Mouse (Mus musculus): Measurements from ENCODE around the gene Plin1. TPM values are rescaled to one million over a fixed set of nuclear protein-coding genes. Genes with fewer than 3 reads are reported as not detected.

Gene Plin1
- polyA plus RNA-seq, 1 experiment = not detected

DNA sequence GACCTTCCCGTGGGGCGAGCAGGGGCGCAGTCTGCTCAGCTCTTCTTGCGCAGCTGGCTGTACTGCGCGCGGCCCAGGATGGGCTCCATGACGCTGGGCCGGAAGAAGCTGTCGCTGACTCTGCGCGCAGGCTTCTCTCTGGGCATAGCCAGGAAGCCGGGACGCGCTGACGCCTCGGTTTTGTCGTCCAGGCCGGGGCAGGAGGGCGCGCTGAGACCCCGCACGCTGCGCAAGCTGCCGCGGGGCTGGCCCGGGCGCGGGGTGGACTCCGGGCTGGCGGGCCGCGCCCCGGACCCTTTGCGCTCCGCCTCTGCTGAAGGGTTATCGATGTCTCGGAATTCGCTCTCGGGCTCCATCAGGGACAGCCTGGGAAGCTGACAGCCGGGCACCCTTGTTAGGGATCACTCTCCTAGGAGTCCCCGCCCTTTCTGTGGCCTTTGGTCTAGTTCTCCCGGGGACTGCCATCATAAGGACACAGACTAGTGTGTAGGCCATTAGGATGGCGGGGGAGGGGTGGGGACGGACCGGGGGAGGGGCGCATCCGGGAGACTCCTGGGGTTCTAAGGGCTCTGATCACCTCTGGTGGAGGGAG lies 11.2 kb downstream of the Plin1 start:
- Histone ChIP-seq H3K9me3 (peaks cover 5% of the 10 kb centered on the region; the same call in 1 of the 2 replicates), H3K36me3 (replicated peaks; ENCODE audit: low read length) (no peaks in the 10 kb centered on the region), H3K4me1 (peaks cover 19% of the 10 kb centered on the region), H3K27me3 (replicated peaks) (peaks cover 74% of the 10 kb centered on the region), H3K4me3 (replicated peaks) (peak overlapping the region; percentile 92)
- TF ChIP-seq GATA1 (IDR thresholded peaks at IDR 0.05; ENCODE audit: borderline replicate concordance, low read length) = no peak
- TF ChIP-seq FLI1 (IDR thresholded peaks at IDR 0.05; ENCODE audit: low read length) = no peak

DNA sequence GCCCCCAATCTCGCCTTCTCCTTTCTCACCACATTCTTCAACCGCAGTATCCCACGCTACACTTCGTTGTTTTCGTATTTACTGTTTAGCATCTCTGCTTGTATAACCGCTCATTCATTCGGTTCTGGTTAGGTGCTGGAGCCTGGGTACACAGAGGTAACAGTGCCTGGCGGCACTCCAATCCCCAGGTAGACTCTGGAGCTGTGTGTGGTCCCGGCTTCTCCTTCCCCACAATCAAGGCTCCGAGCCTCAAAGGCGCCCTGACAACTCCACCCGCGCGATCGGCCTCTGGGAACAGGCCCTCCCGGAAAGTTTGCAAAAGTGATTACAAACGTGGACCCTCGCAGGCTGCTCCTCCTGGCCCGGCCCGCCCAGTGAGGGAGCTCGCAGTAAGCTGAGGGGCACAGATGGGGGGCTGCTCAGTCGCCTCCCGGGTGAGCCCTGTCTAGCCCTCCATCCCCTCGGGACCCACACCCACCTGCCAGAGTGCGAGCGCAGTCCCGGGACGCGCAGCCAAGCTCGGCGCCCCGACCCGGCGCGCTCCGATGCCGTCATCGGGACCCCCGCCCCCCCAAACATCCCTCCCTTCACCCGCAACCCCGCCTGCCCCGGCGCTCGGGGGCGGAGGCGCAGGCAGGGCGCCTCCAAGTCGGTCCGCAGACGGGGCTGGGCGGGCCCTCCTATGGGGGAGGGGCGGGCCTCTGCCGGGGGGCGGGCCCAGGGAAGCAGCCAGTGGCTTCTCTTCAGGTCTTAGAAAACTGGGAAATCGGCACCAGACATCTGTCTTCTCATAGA lies 17.3 kb downstream of the Plin1 start, which contains the start of gene Kif7:
Gene Kif7 (minus strand): TSS at position 534 of the 795 bp plus-strand sequence.
- TF ChIP-seq FLI1 (IDR thresholded peaks at IDR 0.05; ENCODE audit: low read length) (no peak), GATA1 (IDR thresholded peaks at IDR 0.05; ENCODE audit: borderline replicate concordance, low read length) (no peak)
- peak within 1 kb of the TSS; percentile 93 for H3K4me3 ChIP-seq (replicated peaks)
- peaks cover 23% of the 10 kb centered on the region for H3K4me1 ChIP-seq
- H3K27me3 ChIP-seq (replicated peaks) = peaks cover 76% of the 10 kb centered on the region
- no peaks in the 10 kb centered on the region for H3K36me3 ChIP-seq (replicated peaks; ENCODE audit: low read length)
- peaks cover 5% of the 10 kb centered on the region; the same call in 1 of the 2 replicates for H3K9me3 ChIP-seq

DNA sequence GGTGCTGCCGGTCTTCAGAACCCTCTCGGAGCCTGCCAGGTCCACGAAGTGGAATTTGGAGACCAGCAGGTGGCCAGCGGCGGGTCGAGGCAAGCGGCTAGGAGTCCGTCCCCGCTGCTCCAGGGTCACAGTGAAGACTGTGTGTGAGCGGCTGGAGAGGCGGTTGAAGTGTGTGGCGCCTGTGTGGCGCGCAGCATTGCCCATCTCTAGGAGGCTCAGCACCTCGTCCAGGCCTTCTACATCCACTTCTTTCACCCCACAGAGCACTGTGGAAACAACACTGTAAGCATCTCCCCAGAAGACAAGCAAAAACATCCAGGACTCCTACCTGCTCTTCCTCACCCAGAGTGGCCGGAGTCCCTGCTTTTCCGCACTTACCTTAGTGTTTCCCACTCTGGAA lies 21.9 kb downstream of the Plin1 start:
- Histone ChIP-seq H3K36me3 (replicated peaks; ENCODE audit: low read length) (no peaks in the 10 kb centered on the region), H3K4me1 (peaks cover 20% of the 10 kb centered on the region), H3K27me3 (replicated peaks) (peaks cover 78% of the 10 kb centered on the region), H3K4me3 (replicated peaks) (no peak overlapping the region), H3K9me3 (no peaks in the 10 kb centered on the region)
- no peak for TF ChIP-seq FLI1 (IDR thresholded peaks at IDR 0.05; ENCODE audit: low read length)
- no peak for TF ChIP-seq GATA1 (IDR thresholded peaks at IDR 0.05; ENCODE audit: borderline replicate concordance, low read length)

DNA sequence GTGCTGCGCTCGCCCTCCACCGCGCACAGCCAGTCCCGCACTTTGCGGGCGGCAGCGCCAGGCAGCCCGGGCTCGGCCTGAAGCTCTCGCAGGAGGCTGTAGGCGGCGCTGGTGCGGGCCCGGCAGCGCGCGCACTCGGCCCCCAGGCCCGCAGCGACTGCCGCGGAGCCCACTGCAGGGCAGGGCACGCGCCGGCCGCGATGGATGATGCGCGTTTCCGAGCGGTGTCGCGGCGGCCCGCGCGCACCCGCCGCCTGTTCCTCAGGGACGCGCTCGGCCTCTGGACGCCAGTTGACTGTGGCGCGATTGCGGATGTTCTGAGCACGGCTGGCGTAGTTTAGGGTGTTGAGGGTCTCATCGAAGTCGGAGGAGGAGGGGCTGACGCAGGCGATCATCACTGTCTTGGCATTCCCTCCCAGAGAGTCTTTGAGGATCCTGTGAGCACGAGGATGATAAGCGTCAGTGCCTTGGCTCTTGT lies 22.5 kb downstream of the Plin1 start:
- H3K9me3 ChIP-seq = no peaks in the 10 kb centered on the region
- H3K36me3 ChIP-seq (replicated peaks; ENCODE audit: low read length) = no peaks in the 10 kb centered on the region
- peaks cover 15% of the 10 kb centered on the region for H3K4me1 ChIP-seq
- H3K4me3 ChIP-seq (replicated peaks) = peak overlapping the region; percentile 67
- TF ChIP-seq GATA1 (IDR thresholded peaks at IDR 0.05; ENCODE audit: borderline replicate concordance, low read length) = no peak
- TF ChIP-seq FLI1 (IDR thresholded peaks at IDR 0.05; ENCODE audit: low read length) = no peak
- H3K27me3 ChIP-seq (replicated peaks) = peaks cover 75% of the 10 kb centered on the region

DNA sequence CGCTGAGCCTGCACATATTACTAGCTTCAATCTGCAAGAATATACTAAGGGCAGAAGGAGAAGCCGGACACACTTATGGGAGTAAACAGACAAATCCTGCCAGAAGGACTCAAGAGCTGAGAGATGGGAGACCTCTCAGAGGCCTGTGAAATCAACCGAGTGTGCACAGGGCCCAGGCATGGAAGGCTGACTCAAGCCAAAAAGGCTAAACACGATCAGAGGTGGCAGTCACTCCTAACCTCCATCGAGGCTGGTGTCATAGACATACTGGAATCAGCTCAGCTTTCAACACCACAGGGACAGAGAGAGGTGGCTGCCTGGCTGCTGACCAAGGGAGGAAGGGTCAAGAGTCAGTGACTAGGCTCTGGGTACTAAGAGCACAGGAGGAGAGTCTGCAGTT lies 27.5 kb downstream of the Plin1 start:
- TF ChIP-seq FLI1 (IDR thresholded peaks at IDR 0.05; ENCODE audit: low read length) (no peak), GATA1 (IDR thresholded peaks at IDR 0.05; ENCODE audit: borderline replicate concordance, low read length) (no peak)
- peaks cover 56% of the 10 kb centered on the region for H3K27me3 ChIP-seq (replicated peaks)
- no peak overlapping the region for H3K4me3 ChIP-seq (replicated peaks)
- H3K4me1 ChIP-seq = no peaks in the 10 kb centered on the region
- H3K9me3 ChIP-seq = no peaks in the 10 kb centered on the region
- peaks cover 14% of the 10 kb centered on the region for H3K36me3 ChIP-seq (replicated peaks; ENCODE audit: low read length)

DNA sequence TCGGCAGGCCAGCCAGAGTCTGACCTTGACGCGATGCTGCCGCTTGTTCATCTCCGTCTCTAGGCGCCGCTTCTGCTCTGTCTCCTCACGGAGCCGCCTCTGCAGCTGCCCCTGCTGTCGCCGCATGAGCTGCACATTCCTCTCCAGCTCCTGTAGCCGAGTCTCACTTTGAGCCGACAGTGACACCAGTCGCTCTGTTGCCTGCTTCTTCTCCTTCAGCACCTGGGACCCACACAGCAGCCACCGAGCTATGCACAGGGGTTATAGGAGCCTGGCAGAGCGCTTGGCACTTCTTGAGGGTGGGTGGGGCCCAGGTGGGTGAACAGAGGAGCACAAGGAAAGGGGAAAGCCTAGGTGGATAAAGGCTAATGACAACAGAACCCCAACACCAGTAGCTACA lies 29.9 kb downstream of the Plin1 start:
- Histone ChIP-seq H3K9me3 (no peaks in the 10 kb centered on the region), H3K4me3 (replicated peaks) (no peak overlapping the region), H3K27me3 (replicated peaks) (peaks cover 33% of the 10 kb centered on the region), H3K36me3 (replicated peaks; ENCODE audit: low read length) (peaks cover 39% of the 10 kb centered on the region), H3K4me1 (no peaks in the 10 kb centered on the region)
- no peak for TF ChIP-seq FLI1 (IDR thresholded peaks at IDR 0.05; ENCODE audit: low read length)
- no peak for TF ChIP-seq GATA1 (IDR thresholded peaks at IDR 0.05; ENCODE audit: borderline replicate concordance, low read length)

DNA sequence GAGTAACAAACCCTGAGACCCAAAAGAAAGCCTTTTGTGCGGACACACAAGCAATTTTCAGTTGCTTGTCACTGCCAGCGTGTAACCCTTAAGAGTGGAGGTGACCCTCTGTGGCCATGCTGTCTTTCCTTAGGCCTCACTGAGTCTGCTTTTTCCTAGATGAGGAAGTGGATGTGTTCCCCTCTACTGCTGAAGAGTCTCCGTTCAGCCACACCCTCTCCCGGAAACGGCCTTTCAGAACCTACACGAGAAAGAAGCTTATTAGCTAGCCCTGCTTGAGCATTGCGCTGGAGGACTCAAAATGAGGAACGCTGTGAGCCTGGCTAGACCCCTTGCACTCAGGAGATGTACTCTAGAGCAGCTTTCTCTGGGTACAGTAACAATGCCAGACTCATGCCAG lies 36.2 kb downstream of the Plin1 start:
- no peaks in the 10 kb centered on the region for H3K4me1 ChIP-seq
- H3K9me3 ChIP-seq = no peaks in the 10 kb centered on the region
- no peaks in the 10 kb centered on the region for H3K27me3 ChIP-seq (replicated peaks)
- no peak for TF ChIP-seq GATA1 (IDR thresholded peaks at IDR 0.05; ENCODE audit: borderline replicate concordance, low read length)
- no peak for TF ChIP-seq FLI1 (IDR thresholded peaks at IDR 0.05; ENCODE audit: low read length)
- H3K36me3 ChIP-seq (replicated peaks; ENCODE audit: low read length) = peaks cover 95% of the 10 kb centered on the region
- no peak overlapping the region for H3K4me3 ChIP-seq (replicated peaks)

DNA sequence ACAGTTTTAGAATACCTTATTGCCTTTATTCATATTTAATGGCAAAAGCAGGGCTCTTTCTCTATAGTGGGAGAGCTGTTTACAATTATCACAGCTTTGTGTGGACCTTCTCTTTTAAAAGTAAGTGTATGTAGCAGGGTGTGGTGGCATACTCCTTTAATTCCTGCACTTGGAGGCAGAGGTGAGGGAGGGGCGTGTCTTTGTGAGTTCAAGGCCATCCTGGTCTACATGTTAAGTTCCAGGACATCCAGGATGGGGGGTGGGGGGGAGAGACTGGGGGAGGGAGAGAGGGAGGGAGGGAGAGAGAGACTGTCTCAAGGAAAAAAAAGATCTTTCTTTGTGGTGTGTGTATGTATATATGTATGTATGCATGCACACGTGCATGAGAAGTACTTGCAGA lies 52.5 kb downstream of the Plin1 start:
- no peaks in the 10 kb centered on the region for H3K27me3 ChIP-seq (replicated peaks)
- no peaks in the 10 kb centered on the region for H3K9me3 ChIP-seq
- H3K4me1 ChIP-seq = no peaks in the 10 kb centered on the region
- TF ChIP-seq GATA1 (IDR thresholded peaks at IDR 0.05; ENCODE audit: borderline replicate concordance, low read length) (no peak), FLI1 (IDR thresholded peaks at IDR 0.05; ENCODE audit: low read length) (no peak)
- peaks cover 96% of the 10 kb centered on the region for H3K36me3 ChIP-seq (replicated peaks; ENCODE audit: low read length)
- no peak overlapping the region for H3K4me3 ChIP-seq (replicated peaks)

DNA sequence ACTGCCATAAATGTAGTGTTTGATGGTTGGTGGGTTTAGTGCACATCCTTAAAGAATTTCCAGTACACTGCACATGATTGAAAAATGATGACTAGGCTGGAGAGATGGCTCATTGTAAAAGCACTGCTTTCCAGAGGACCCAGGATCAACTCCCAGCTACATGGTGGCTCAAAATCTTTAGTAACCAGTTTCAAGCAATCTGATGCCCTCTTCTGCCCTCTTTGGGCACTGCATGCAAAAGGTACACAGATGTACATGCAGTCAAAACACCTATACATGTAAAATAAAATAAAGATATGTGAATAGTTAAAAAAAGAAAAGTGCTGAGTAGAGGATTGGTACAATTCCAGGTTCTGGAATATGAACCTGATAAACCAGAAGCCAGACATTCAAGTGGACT lies 53.5 kb downstream of the Plin1 start:
- Histone ChIP-seq H3K9me3 (no peaks in the 10 kb centered on the region), H3K4me3 (replicated peaks) (no peak overlapping the region), H3K4me1 (no peaks in the 10 kb centered on the region), H3K27me3 (replicated peaks) (no peaks in the 10 kb centered on the region), H3K36me3 (replicated peaks; ENCODE audit: low read length) (peaks cover 93% of the 10 kb centered on the region)
- TF ChIP-seq FLI1 (IDR thresholded peaks at IDR 0.05; ENCODE audit: low read length) (no peak), GATA1 (IDR thresholded peaks at IDR 0.05; ENCODE audit: borderline replicate concordance, low read length) (no peak)

Measured in megakaryocyte, embryonic 14.5 days (primary cell).